Mouse (Mus musculus): ENCODE measurements at regions not wholly inside any gene's neighbourhood (a gene's known extent, or its start where the extent isn't known, plus 50 kb on each side); places are given as distances from the start of the nearest gene placed in this dataset.

DNA sequence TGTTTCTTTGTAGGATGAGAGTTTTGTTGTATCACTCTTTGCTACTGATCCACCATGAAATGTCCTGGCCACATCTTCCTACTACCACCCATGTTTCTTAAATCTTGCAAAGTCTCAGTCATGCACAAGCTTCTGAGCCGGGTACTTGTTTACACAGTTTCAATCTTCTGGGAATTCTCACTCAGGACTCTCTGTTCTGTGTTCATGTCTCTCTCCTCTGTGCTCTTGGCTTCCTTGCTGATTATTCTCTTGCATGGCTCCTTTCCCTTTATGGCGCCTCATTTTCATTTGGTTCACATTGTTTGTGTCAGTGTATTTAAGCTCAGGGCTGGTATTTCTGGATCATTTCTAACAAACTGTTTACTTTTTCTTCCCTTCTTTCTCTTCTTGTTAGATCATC is 350.5 kb downstream of the Osr1 start:
- no peak for DNase-seq (ENCODE audit: low spot score in 2 of 2)

DNA sequence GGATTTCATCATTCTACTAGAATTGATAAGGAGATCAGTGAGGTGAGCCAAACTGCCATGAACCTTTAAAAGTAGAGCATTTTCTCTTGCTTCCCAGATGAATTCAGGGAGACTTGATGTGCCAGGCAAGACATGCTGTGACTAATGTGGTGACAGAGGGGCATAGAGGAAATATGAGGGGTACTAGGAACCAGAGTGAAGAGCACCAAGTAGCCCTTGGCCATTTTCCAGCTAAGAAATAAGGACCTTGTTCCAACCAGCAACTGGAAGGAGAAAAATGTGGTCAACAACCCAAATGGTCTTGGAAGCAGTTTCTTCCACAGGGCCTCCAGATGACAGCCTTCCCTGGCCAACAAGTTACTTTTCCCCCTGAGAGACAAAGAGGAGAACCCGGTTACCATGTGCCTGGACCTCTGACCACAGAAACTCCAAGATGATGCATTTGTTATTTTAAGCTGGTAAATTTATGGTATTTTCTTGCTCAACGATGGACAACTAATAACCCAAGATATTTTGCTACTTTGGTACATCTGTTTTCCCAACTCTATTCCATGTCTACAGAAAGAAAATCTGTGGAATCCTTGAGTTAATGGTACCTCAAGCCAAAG is 351.8 kb downstream of the Osr1 start:
- no peak for DNase-seq (ENCODE audit: low spot score in 2 of 2)

DNA sequence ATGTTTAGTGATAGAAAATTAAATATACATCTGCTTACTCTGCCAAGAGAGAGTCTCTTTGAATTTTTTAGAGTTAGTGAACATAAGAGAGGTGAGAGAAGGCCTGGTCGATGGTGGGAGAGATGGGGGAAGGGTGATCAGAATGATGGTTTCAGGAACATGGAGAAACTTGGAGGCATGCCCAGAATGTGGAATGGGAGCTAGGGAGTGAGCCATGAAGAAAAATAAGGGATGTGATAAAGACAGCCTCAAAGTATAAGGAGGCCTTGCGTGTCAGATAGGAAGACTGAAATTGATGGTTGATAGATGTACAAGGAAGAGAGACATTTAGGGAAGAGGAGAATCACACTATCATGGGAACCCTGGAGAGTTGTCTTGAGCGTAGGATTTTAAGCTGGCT is 354.6 kb downstream of the Osr1 start:
- no peak for DNase-seq (ENCODE audit: low spot score in 2 of 2)

DNA sequence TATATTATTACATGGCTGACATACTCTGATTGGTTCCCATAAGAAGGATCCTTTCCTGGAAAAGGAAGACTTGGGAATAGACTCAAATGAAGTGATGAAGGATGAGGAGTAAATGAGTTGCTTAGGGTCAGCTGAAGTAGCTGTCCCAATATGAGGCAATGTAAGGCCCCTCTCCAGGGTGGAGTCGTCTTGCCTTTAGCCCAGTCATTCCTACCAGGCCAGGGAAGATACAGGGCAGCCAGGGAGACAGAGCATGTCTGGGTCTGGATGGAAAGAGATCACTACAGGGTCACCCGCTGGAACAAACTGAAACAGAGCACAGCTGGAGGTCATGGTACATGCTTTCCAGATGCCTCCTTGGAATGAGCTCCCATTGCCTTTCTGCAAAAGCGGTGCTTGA is 364.2 kb downstream of the Osr1 start:
- DNase-seq (ENCODE audit: low spot score in 2 of 2): no peak

DNA sequence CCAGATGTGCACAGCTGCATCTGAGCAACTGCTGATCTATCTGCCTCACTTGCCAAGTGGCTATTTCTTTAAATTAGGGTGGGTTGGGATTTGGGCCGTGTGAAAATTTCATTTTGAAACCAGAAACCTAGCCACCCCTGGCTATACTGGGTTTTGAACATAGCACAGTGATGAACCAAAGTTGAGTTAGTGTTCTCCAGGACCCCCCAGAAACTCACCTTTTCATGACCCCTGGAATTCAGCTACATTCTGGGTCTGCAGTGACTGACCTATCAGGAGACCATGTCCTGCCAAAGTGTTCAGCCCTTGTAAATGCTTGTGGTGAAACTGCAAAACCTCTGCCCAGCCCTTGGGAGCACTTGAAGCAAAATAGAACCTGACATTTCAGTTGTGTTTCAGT is 371.4 kb downstream of the Osr1 start:
- DNase-seq (ENCODE audit: low spot score in 2 of 2): no peak

DNA sequence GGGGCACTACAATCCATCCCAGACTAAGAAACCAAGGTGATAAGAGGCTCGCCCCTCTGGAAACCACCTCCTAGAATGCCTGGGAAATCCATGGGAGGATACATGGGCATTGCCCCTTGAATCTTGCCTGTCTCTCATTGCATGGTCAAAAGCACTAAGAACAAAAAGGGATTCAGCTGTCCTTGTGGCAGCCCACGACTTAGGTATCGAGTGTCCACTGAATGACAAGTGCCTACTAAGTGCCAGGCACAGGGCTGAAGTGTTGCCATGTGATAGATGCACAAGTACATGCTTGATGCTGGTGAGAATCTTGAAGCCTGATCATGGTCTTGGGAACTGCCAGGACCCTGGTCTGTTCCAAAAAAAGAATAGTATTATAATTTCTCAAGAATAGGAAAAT is 371.9 kb downstream of the Osr1 start:
- DNase-seq (ENCODE audit: low spot score in 2 of 2): no peak

DNA sequence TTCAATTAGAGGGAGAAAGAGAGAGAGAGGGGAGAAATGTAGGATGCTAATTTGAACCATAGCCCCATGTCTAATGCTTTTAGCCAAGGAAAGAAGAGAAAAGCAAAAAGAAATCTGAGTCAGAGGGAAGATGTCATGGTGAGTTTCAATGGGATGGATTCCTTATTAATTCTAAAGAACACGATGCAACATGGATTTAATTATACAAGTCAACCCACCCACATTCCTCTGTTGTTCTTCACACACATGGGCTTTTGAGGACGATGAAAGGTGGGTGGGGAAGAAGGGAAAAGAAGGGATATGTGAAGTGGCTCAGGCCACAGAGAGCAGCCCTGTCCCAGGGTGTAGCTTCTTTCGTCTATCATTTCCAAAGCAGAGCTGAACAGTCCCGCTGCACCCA is 378.9 kb downstream of the Osr1 start:
- DNase-seq (ENCODE audit: low spot score in 2 of 2): no peak

DNA sequence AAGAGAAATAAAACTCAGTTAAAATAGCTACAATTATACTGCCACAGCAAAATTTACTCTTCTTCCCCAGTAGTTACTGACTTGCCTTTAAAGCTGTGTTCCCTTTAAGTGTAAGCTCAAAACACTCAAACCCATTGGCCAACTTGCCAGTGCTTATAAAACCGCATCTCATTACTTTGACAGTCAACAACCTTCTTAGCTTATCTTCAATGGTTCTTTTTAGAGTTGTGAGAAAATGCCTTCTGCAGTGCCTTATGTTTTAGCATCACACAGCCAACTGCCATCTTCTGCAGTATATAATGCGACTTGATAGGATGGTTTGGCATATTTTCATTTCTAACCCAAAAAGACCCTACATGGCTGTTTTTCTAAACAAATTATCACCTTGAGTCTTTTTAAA is 382.5 kb downstream of the Osr1 start:
- no peak for DNase-seq (ENCODE audit: low spot score in 2 of 2)

DNA sequence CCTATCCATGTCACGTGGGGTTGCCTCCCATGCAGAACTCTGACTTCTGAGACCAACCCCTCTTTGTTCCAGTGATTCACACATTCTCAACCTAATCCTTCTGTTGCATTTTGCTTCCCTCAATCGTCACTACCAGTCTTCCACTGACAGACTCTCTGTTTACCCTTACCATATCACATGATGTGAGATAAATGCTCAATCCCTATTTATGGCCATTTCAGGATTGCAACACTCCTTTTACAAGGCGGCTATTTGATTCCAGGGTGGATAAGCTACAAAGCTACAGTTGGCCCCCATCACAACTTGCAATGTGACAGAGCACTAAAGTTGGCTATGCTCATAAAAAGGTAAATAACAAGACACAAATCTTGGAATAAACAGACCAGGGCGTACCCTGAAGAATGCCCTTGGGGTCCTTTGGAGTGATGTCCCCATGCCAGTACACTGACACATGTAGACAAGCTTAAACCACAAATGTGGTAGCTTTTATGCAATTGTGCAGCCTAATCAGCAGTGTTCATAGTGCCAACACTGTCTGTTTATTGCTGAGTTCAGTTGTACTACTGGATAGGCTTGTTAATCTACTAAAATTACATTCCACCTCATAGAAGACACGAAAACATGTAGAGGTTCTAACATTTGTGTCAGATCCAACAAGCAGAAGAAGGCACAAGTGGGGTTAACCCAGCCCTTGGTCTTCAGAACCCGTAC is 384.4 kb downstream of the Osr1 start:
- DNase-seq (ENCODE audit: low spot score in 2 of 2): no peak

DNA sequence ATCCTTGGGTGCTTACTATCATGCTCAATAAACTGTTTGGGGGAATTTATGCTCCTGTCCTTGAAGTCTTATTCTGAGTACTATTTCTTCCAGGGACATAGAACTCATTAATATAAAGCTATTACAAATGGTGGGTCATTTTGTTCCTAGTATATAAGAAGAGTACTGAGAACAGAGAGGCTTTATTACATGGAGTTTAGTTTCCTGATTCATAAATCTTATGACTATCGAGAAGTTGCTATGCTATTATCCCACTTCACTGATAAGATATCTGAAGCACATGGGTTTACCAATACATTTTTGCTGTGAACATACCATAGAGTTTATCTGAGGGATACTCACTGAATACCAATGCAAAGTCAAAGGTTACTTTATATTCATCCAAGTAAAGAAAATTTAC is 399.5 kb downstream of the Osr1 start:
- no peak for DNase-seq (ENCODE audit: low spot score in 2 of 2)

DNA sequence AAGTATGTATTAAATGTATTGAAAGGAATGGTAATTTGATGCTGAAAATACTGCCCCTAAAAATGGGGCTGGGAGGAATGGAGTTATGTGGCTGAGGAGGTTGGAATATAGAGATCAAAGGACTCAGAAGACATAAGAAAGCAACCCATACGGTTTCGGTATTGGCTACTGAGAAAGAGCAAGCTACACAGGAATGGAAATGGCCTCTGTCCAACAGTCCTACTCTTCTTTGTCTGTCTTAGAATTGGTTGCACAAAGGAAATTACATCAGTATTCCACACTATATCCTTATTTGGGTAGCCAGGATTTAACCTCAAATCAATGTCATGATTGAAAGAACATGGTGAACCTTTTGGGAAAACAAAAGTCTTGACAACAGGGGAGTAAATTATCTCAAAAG is 399.0 kb upstream of the Nt5c1b start:
- DNase-seq (ENCODE audit: low spot score in 2 of 2): no peak

DNA sequence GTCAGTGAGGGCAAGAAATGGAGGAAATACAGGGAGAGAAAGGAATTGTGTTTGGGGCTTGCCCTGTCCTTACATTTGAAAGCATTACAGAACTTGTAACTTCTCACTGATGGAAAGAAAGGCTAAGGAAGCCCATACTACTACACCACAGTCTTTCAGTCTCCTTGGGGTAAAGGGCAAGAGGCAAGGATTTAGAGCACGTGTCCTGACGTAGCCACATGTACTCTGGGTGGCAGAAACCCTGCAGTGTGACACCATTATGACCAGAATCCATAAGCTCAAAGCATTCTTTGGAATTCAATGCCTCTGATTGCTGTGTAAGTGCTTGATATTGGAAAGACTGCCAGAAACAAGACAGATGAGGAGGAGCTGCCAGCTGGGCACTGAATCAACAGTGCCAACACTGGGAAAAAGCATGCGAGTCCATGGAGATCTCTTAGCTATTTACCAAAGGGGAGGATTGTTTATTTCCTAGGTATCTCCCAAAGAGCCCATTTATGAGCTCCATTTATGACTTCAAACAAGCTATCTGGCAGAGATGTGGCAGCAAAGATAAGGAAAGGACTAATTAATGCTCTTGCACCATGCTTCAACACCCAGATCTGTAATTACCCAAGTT is 391.2 kb upstream of the Nt5c1b start:
- DNase-seq (ENCODE audit: low spot score in 2 of 2): peak in 1 of 2 experiments; percentile 46

DNA sequence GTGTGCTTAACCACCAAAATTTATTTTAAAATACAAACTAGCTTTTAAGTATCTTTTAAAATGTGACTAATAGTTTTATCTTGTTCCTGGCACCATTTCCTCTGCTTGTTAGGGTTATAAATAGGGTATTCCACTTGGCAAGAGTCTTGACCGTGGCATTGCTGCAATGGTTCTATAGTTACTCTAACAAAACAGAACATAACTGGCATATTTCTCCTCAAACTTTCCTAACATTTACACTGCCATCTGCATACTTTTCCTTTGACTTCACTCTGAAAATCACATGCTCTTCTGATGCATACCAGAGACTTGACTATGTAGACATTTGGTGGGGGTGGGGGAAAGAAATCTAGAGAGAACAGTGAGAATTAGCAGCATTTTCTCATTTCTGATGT is 390.7 kb upstream of the Nt5c1b start:
- DNase-seq (ENCODE audit: low spot score in 2 of 2): no peak

DNA sequence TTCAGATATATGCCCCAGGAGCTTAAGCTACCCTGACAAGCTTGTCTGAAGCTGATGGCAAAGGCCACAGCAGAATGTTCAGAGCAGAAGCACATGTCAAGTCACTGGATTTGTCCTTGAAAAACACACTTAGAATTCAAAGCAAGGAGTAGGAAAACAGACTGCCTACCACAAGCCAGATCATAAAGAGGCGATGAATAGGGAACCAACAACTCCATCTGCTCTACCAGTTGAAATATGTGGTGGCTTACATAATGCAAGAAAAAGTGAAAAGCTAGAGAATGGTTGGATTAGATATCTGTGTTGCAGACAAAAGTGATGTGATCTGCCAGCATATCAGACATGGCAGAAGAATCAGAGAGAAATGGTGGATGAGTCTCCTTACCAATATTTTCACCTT is 378.5 kb upstream of the Nt5c1b start:
- DNase-seq (ENCODE audit: low spot score in 2 of 2): no peak

DNA sequence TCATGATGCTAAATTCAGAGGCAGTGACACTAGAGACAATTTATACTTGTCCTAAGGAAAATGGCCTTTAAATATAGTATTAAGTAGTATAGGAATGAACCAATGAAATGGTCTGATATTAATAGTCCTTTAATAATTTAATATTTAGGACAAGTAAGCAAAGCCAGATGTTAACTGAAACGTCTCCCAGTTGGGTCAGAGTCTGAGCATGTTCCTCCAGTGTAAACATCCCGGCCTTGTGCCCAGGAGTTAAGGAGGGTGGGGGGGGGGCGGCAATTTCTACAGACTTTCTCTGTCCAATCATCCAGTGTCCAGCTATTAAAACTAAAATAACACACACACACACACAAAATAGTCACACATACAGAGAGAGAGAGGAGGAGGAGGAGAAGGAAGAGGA is 374.1 kb upstream of the Nt5c1b start:
- DNase-seq (ENCODE audit: low spot score in 2 of 2): no peak

DNA sequence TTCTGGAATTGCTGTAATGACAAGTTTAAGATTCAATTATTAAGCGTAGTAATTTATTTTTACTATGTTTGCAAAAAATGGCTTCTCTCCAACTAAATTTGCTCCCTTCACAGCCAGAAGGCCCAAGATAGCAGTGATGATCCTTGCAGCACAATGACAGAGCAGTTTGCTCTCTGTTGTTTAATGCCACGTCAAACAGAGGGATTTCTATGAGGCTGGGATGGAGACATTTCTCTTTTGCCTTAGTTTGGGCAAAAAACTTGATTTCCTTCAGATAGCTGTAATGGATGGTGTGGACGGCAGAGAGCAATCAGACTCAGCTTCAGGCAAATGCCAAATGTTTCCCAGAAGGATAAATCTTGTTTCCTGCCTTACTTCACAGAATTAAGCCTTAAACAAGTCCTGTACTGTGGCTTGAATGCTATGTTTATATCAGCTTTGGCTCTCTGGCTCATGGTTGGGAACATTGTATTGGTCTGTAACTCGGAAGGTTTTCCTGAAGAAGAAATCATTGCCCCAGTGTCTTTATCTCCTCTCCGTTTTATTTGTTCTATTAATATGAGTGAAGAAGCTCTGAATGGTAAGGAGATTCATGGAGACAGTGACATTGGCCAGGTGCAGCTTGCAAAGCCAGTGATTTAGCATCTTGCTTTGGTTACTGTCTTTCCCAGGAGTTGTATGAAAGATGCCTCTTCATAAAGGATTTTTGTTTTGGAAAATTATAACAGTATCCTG is 373.2 kb upstream of the Nt5c1b start:
- no peak for DNase-seq (ENCODE audit: low spot score in 2 of 2)

DNA sequence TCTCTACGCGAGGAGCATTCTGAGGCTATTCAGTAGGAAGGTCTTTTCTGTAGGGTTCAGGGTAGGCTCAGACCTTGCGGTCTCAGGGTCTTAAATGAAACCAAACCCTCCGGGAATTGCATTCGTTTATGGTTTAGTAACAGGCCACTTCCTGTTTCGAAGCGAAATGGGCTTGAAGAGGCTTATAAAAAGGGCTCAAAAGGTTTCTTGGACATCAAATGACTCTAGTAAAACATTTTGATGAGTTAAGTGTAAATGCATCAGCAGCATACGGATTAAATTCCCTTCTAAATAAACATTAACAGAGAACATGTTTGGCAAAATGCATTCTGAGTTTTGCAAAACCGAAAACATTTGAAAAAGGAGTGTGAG is 372.6 kb upstream of the Nt5c1b start:
- DNase-seq (ENCODE audit: low spot score in 2 of 2): no peak

DNA sequence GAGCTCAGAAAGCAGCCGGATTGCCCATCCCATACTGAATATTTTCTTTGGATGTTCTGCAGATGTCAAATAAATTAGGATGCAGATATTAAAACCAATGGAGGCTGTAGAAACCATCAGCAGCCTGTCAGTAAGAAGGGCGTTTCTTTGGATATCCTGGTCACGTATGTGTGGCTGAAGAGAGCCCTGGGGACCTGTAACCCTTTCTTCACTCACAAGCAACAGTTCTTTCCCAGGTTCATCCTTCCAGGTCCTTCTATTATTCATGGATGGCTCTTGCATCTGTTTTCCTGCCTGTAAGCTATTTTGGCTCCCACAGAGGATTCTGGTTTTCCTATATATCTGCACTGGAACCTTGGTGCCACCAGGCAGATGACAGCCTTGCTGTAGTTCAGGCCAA is 372.2 kb upstream of the Nt5c1b start:
- DNase-seq (ENCODE audit: low spot score in 2 of 2): no peak

DNA sequence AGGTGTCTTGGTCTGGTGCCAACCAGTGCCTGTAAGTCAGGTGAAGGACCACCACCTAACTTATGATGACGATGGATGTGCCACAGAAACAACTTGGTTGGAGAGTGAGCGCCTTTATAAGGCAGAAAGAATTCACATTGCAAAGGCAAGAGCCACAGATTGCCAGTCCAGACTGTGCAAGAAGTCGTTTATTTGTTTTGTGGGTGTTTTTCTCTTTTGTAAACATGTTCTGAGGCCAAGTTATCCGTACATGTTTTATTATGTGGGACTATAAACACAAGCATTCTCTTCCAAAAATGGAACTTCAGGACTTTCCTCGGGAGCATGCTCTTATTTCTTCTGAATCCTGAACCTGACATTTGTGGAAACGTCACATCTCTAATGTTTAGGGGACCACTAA is 369.8 kb upstream of the Nt5c1b start:
- no peak for DNase-seq (ENCODE audit: low spot score in 2 of 2)

DNA sequence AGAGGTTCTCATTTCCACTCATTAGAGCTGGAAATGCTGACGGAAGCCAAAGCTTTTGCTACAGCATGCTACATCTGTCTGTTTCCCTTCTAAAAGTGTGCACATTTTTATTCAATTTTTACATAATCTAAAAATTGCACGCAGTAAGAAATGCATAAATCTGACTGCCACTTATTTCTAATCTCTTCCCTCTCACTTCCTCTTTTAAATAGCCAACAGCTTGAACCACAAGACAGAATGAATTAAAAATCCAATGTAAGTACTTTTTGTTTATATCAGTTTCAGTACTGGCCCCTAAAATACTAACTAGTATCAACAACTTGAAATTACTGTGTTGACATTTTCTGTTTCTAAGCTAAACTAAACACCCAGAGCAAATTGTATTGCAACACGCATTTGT is 361.3 kb upstream of the Nt5c1b start:
- DNase-seq (ENCODE audit: low spot score in 2 of 2): no peak

DNA sequence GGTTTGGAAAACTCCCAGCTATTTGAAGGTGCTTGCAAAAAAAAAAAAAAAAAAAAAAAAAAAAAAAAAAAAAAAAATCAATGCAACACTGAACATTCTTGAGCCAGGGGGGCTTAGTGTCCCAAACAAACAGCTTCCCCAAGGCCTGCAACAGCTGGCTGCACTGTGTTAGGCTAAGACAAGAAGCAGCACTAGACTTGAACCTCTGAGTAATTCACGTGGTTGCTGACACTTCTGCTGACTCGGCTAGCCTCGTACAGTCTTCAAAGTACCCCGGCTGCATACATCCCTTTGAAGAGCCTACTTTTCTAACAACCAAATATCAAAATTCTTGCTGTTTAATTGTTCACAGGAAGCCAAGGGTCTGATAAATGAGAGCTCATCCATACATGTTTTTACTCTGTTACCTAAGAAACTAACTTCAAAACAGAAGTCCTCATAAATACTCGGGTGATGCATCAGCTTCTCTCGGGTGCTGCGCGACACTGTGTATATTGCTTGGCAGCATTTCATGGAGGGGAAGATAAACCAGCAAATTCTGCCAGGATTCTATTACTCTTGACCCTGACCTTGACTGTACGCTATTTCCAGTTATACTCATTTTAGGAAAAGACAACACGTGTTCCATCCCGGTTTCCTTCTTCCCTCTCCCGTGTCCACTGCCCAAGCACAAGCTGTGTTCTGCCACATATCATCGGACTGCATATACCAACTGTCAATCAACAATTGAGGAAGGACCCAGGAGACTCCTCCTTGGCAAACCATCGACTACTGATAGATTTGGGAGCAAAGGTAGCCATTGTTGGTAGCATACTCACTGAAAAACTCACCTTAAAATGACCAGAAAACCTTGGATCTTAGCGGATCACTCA is 352.8 kb upstream of the Nt5c1b start:
- no peak for DNase-seq (ENCODE audit: low spot score in 2 of 2)
